Mouse (Mus musculus) limb, embryonic 14.5 days (tissue): Measurements from ENCODE around the gene Sgsm2. TPM values are rescaled to one million over a fixed set of nuclear protein-coding genes. Genes with fewer than 3 reads are reported as not detected.

Experiments used
- ATAC-seq: fragments of 200-750 bp; cut with Nextera tagmentation; 2 replicates; pipeline ENCODE4 v1.8.0; 2017; ENCODE audit warnings: low read depth, moderate number of reproducible peaks, moderate TSS enrichment; ENCODE audit not compliant: low FRiP score
- DNase-seq: peaks from one replicate; pipeline ENCODE4 v3.0.0-alpha.2; 2015; ENCODE audit warnings: low spot score
- H3K27ac ChIP-seq: fragments of 300-500 bp; sonication (generic); replicated peaks from 2 replicates; pipeline ENCODE4 v1.5.1; 2014; ENCODE audit warnings: low read depth, mild to moderate bottlenecking, low read length, moderate library complexity, mixed read lengths
- H3K27me3 ChIP-seq: fragments of 300-500 bp; sonication (generic); 2 replicates; pipeline ENCODE4 v1.6.1; 2014; ENCODE audit warnings: low read length, mixed read lengths; ENCODE audit not compliant: control insufficient read depth, insufficient read depth
- H3K36me3 ChIP-seq: fragments of 300-500 bp; sonication (generic); 2 replicates; pipeline ENCODE4 v1.6.1; 2014; ENCODE audit warnings: mild to moderate bottlenecking, low read length, moderate library complexity, mixed read lengths; ENCODE audit not compliant: control insufficient read depth, insufficient read depth
- H3K4me1 ChIP-seq: fragments of 300-500 bp; sonication (generic); 2 replicates; pipeline ENCODE4 v1.6.1; 2014; ENCODE audit warnings: antibody characterized with exemption, low read length, mixed read lengths; ENCODE audit not compliant: control insufficient read depth, insufficient read depth
- H3K4me2 ChIP-seq: fragments of 300-500 bp; sonication (generic); replicated peaks from 2 replicates; pipeline ENCODE4 v1.6.1; 2014; ENCODE audit warnings: low read depth, mild to moderate bottlenecking, low read length, moderate library complexity; ENCODE audit not compliant: severe bottlenecking
- H3K4me3 ChIP-seq: fragments of 300-500 bp; sonication (generic); replicated peaks from 2 replicates; pipeline ENCODE4 v1.5.1; 2014; ENCODE audit warnings: low read length
- H3K9ac ChIP-seq: fragments of 300-500 bp; sonication (generic); 2 replicates; pipeline ENCODE4 v1.6.1; 2014; ENCODE audit warnings: mild to moderate bottlenecking, low read depth, low read length, moderate library complexity; ENCODE audit not compliant: severe bottlenecking
- H3K9me3 ChIP-seq: fragments of 300-500 bp; sonication (generic); 2 replicates; pipeline ENCODE4 v1.6.1; 2016; ENCODE audit warnings: low read length; ENCODE audit not compliant: control insufficient read depth
- POLR2A ChIP-seq: fragments of 200-500 bp; IDR thresholded peaks from 2 replicates; pipeline ENCODE4 v1.8.0; 2012; ENCODE audit warnings: inconsistent platforms, mild to moderate bottlenecking, moderate library complexity, borderline replicate concordance; ENCODE audit not compliant: insufficient read depth, insufficient read length; ENCODE audit errors: extremely low read depth
- WGBS: fragments of 180-500 bp; shearing (Covaris S2); extraction: QIAGEN DNeasy Blood & Tissue Kit; methylation state at CpG from one replicate; pipeline ENCODE4 v1.1.7; 2014; 5-methylcytosine and 5-hydroxymethylcytosine counted together
- polyA plus RNA-seq, 2 experiments: library from polyadenylated mRNA; depleted of rRNA in 1 of 2; stranded (reverse) in 1 of 2; unstranded in 1 of 2; fragments of >200 nt; fragmentation: Nextera tagmentation in 1 of 2; extraction: Ambion mirVana in 1 of 2; gene quantifications; 2 replicates each; pipeline versions ENCODE4 v1.2.1 to v1.2.3; 2012 to 2014

The Sgsm2 gene
- polyA plus RNA-seq, 2 experiments, result 7.1 to 18.2 TPM

GRCm38 (mm10) chr11:74826702-74827101, 70.2 kb downstream of the Sgsm2 start:
- Histone ChIP-seq H3K4me1 (peaks cover 14% of the 10 kb centered on the region), H3K9me3 (no peaks in the 10 kb centered on the region), H3K27ac (no peak overlapping the region), H3K27me3 (no peaks in the 10 kb centered on the region), H3K9ac (no peak overlapping the region), H3K4me3 (no peak overlapping the region), H3K36me3 (peaks cover 8% of the 10 kb centered on the region; the same call in 1 of the 2 replicates), H3K4me2 (no peak overlapping the region)
- no peak for TF ChIP-seq POLR2A
- ATAC-seq (no peak), DNase-seq (no peak)
- 93% methylated on average over 5 of the region's 5 CpGs for WGBS

GRCm38 (mm10) chr11:74826151-74826550, 70.7 kb downstream of the Sgsm2 start:
- no peak overlapping the region for H3K4me2 ChIP-seq
- ATAC-seq (no peak), DNase-seq (no peak)
- no peak overlapping the region for H3K4me3 ChIP-seq
- H3K36me3 ChIP-seq, result peaks cover 8% of the 10 kb centered on the region; the same call in 1 of the 2 replicates
- no peaks in the 10 kb centered on the region for H3K27me3 ChIP-seq
- no peak overlapping the region for H3K27ac ChIP-seq
- 64% methylated on average over 7 of the region's 7 CpGs for WGBS
- H3K9ac ChIP-seq, result no peak overlapping the region
- peaks cover 14% of the 10 kb centered on the region for H3K4me1 ChIP-seq
- no peak for TF ChIP-seq POLR2A
- no peaks in the 10 kb centered on the region for H3K9me3 ChIP-seq

GRCm38 (mm10) chr11:74822746-74823440, 74.0 kb downstream of the Sgsm2 start:
- Histone ChIP-seq H3K27me3 (no peaks in the 10 kb centered on the region), H3K36me3 (peaks cover 22% of the 10 kb centered on the region), H3K27ac (no peak overlapping the region), H3K4me3 (no peak overlapping the region), H3K9me3 (no peaks in the 10 kb centered on the region), H3K4me1 (no peaks in the 10 kb centered on the region), H3K9ac (no peak overlapping the region), H3K4me2 (no peak overlapping the region)
- ATAC-seq (no peak), DNase-seq (no peak)
- TF ChIP-seq POLR2A, result no peak
- 86% methylated on average over 7 of the region's 7 CpGs for WGBS

GRCm38 (mm10) chr11:74821463-74821862, 75.4 kb downstream of the Sgsm2 start:
- peaks cover 35% of the 10 kb centered on the region for H3K36me3 ChIP-seq
- WGBS, result 28% methylated on average over 1 of the region's 1 CpGs
- ATAC-seq (no peak), DNase-seq (no peak)
- H3K27ac ChIP-seq, result no peak overlapping the region
- TF ChIP-seq POLR2A, result no peak
- no peaks in the 10 kb centered on the region for H3K27me3 ChIP-seq
- no peak overlapping the region for H3K4me2 ChIP-seq
- H3K4me1 ChIP-seq, result no peaks in the 10 kb centered on the region
- no peaks in the 10 kb centered on the region for H3K9me3 ChIP-seq
- no peak overlapping the region for H3K9ac ChIP-seq
- H3K4me3 ChIP-seq, result no peak overlapping the region

- Histone ChIP-seq H3K27ac (no peak overlapping the region), H3K9me3 (no peaks in the 10 kb centered on the region), H3K4me3 (no peak overlapping the region), H3K4me1 (no peaks in the 10 kb centered on the region), H3K9ac (no peak overlapping the region), H3K36me3 (peaks cover 40% of the 10 kb centered on the region), H3K27me3 (no peaks in the 10 kb centered on the region), H3K4me2 (no peak overlapping the region)
- WGBS, result 61% methylated on average over 1 of the region's 1 CpGs
- ATAC-seq (no peak), DNase-seq (no peak)
- TF ChIP-seq POLR2A, result no peak
Observed at GRCm38 (mm10) chr11:74820921-74821320, 75.9 kb downstream of the Sgsm2 start.

- H3K9ac ChIP-seq, result no peak overlapping the region
- no peaks in the 10 kb centered on the region for H3K9me3 ChIP-seq
- no peak for DNase-seq
- no peak overlapping the region for H3K27ac ChIP-seq
- H3K4me1 ChIP-seq, result no peaks in the 10 kb centered on the region
- H3K36me3 ChIP-seq, result peaks cover 48% of the 10 kb centered on the region
- no peak for ATAC-seq
- no peak for TF ChIP-seq POLR2A
- H3K4me2 ChIP-seq, result no peak overlapping the region
- H3K27me3 ChIP-seq, result no peaks in the 10 kb centered on the region
- H3K4me3 ChIP-seq, result no peak overlapping the region
Observed at GRCm38 (mm10) chr11:74815795-74816194, 81.1 kb downstream of the Sgsm2 start.
